Mouse (Mus musculus) lung, adult 2 months (tissue): ENCODE measurements at regions not wholly inside any gene's neighbourhood (a gene's known extent, or its start where the extent isn't known, plus 50 kb on each side); places are given as distances from the start of the nearest gene placed in this dataset.

Source experiments
- DNase-seq: peaks from one replicate; pipeline ENCODE4 v3.0.0; 2022
- H3K4me1 ChIP-seq: fragments of 200-500 bp; 2 replicates; pipeline ENCODE4 v1.6.1; 2011; ENCODE audit warnings: low read length; ENCODE audit not compliant: control insufficient read depth, insufficient read depth
- H3K4me3 ChIP-seq: fragments of 200-500 bp; replicated peaks from 2 replicates; pipeline ENCODE3; 2011; ENCODE audit warnings: low read depth, mild to moderate bottlenecking, control low read depth, low read length; ENCODE audit errors: extremely low read depth
- CTCF ChIP-seq: fragments of 200-500 bp; IDR thresholded peaks from 2 replicates; pipeline ENCODE4 v1.5.1; 2011; ENCODE audit warnings: mild to moderate bottlenecking, low read length, control low read depth; ENCODE audit not compliant: insufficient read depth
- POLR2A ChIP-seq: fragments of 200-500 bp; IDR thresholded peaks from 2 replicates; pipeline ENCODE4 v1.6.1; 2011; ENCODE audit warnings: low read depth, mild to moderate bottlenecking, control low read depth, low read length, borderline replicate concordance; ENCODE audit errors: extremely low read depth
- WGBS: fragments of 180-500 bp; shearing (Covaris S2); methylation state at CpG from one replicate; pipeline ENCODE4 v1.1.7; 2018; 5-methylcytosine and 5-hydroxymethylcytosine counted together

DNA sequence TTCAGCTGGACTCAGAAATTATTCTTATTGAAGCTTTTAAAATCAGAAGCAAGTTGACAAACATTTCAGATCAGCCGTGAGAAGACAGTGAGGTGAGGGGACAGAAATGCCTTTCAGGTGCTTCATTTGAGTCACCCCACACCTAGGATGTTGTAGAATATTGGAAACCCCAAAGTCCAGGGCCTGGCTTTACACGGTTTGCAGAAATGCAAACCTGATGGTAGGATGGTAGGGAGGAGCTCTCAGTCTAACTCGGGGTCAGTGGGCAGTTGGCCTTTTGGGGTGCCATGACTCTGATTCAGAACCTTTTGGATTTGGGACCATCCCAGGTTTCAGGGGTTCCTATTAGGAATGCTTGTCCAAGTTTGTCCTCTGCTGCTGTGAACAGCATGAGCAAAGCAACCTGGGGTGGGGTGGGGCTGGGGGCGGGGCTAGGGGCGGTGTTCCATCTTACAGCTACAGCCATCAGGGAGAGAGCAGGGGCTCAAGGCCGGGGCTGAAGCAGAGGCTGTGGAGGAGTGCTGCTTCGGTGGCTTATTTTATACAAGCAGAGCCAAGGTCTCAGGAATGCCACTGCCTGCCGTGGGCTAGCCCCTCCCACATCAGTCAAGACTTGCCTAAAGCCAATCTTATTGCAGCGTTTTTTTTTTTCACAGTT, 113.3 kb downstream of the Amer2 start:
- 5% methylated on average over 9 of the region's 9 CpGs for WGBS
- no peak for DNase-seq
- TF ChIP-seq POLR2A: no peak
- no peak for TF ChIP-seq CTCF
- no peak overlapping the region for H3K4me3 ChIP-seq
- H3K4me1 ChIP-seq: peaks cover 8% of the 10 kb centered on the region

DNA sequence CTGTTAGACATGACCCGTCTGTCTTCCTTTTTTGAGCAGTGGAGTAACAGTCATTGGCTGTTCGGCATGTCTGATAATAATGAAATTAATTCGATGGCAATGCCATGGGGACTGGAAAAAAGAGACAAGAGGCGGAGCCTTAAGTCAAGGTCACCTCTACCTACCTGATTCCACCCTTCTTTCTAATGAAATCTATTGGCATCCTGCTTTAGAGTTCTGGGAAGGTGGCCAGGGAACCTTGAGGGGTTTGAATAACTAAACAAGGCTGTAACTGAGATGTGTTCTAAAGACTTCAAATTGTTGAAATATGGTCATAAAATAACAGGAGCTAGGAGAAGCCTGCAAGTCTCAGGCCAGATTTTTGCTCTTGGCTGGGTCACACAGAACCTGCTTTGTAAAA, 116.1 kb downstream of the Amer2 start:
- 81% methylated on average over 4 of the region's 4 CpGs for WGBS
- TF ChIP-seq POLR2A (no peak), CTCF (no peak)
- DNase-seq: no peak
- Histone ChIP-seq H3K4me1 (peaks cover 8% of the 10 kb centered on the region), H3K4me3 (no peak overlapping the region)

DNA sequence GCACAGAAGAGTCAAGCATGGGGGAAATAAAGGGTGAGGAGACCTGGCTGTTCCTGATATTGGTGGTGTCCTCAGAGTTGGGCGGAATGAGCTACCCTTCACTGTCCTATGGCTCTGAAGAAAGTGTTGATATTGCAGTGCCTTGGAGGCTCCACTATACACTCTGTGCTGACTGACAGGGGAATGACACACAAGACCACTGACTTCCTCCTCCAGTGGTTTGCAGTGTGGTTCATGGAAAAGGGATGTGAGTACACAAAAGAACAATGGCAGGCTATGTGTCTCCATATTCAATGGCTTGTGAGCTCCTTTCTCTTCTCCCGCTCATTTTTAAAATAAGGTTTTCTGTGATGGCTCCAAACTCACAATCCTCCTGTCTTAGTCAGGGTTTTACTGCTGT, 117.8 kb downstream of the Amer2 start:
- H3K4me1 ChIP-seq: peaks cover 1% of the 10 kb centered on the region; the same call in 1 of the 2 replicates
- 88% methylated on average over 2 of the region's 2 CpGs for WGBS
- no peak for TF ChIP-seq POLR2A
- H3K4me3 ChIP-seq: no peak overlapping the region
- DNase-seq: no peak

DNA sequence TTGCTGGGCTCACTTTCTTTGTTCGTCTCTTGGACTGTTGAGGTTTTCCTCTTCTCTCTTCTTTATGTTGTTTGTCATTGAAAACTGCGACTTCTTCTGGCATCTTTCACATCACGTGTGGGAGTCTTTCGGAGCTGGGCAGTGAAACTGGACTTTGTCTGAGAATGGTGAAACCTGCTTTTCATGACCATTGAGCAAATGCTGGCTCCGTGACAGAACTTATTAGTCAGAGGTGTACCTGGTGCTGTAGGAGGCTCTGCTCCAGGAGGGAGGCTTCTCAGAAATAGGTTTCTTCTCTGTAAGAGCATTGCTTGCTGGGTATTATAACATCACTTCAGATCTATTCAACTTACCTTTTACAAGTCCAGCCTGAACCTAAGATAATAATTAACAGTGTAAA, 122.4 kb downstream of the Amer2 start:
- 86% methylated on average over 5 of the region's 5 CpGs for WGBS
- Histone ChIP-seq H3K4me1 (no peaks in the 10 kb centered on the region), H3K4me3 (no peak overlapping the region)
- no peak for DNase-seq
- TF ChIP-seq POLR2A: no peak
- no peak for TF ChIP-seq CTCF

DNA sequence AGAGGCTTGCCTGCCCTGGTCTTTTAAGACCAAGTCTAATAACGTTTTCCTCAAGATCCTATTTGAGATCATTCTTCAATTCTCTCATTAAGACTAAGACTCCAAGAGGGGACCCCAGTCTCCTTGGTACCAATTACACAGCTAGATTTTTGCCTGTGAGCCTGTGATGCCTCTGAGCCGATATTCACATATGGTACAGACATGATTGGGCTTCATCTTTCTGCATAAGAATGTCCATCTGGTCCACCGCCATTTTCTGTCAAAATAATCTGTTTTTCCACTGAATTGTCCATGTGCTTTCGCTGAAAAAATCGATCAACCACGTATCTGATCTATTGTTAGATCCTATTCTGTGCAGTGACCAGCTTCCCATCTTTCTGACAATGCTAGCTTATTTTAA, 129.5 kb downstream of the Amer2 start:
- Histone ChIP-seq H3K4me3 (no peak overlapping the region), H3K4me1 (no peaks in the 10 kb centered on the region)
- no peak for DNase-seq
- TF ChIP-seq POLR2A (no peak), CTCF (no peak)
- WGBS: 84% methylated on average over 6 of the region's 6 CpGs

DNA sequence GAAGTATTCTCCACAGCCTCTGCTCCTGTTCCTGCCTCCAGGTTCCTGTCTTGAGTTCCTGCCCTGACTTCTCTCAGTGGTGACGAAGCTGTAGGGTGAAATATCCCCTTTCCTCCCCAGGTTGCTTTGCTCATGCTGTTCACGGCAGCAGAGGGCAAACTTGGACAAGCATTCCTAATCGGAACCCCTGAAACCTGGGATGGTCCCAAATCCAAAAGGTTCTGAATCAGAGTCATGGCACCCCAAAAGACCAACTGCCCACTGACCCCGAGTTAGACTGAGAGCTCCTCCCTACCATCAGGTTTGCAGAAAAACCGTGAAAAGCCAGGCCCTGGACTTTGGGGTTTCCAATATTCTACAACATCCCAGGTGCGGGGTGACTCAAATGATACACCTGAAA, 128.7 kb upstream of the Spata13 start:
- TF ChIP-seq POLR2A: no peak
- no peak for TF ChIP-seq CTCF
- Histone ChIP-seq H3K4me1 (no peaks in the 10 kb centered on the region), H3K4me3 (no peak overlapping the region)
- WGBS: 87% methylated on average over 6 of the region's 6 CpGs
- DNase-seq: no peak

DNA sequence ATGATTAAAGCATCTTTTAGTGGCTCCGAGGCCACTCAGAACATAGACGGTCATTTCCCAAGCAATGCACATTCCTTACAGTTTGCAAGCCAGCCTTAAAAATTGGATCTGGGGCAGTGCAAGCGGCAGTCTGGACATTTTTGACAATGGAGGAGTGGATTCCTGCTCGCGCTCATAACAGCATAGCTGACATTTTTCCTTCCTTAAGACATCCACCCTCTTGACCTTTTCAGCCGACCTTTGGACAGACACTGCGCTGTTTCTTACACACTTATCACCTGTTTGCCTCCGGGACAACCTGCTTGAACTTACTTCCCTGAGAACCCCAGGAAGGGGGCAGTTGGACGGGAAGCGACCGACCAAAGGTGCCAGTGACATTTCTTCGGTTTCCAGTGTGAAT, 127.5 kb upstream of the Spata13 start:
- no peak overlapping the region for H3K4me3 ChIP-seq
- WGBS: 44% methylated on average over 12 of the region's 12 CpGs
- H3K4me1 ChIP-seq: no peaks in the 10 kb centered on the region
- TF ChIP-seq CTCF (no peak), POLR2A (no peak)
- no peak for DNase-seq

DNA sequence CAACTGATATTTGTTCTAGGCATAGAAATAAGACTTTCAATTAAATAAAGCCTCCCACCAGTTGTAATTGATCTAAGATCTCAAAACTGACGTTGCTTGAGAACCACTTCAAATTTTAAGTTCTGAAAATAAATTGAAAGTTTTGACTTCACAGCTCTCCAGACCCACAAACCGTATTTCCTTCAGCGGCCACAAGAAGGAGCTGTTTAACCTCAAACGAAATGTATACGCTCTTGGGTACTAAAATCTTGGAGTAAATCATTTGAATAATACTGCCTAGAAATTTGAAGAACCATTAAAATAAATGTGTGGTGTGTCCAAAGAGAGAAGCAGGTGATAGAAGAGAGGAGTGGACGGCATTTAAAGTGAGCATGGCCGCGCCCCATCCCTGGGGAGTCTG, 120.2 kb upstream of the Spata13 start:
- Histone ChIP-seq H3K4me3 (no peak overlapping the region), H3K4me1 (peaks cover 4% of the 10 kb centered on the region; the same call in 1 of the 2 replicates)
- 26% methylated on average over 8 of the region's 8 CpGs for WGBS
- no peak for DNase-seq
- TF ChIP-seq POLR2A (no peak), CTCF (0 out of 2 replicates have a peak, but pooled peaks have one; percentile 9)

DNA sequence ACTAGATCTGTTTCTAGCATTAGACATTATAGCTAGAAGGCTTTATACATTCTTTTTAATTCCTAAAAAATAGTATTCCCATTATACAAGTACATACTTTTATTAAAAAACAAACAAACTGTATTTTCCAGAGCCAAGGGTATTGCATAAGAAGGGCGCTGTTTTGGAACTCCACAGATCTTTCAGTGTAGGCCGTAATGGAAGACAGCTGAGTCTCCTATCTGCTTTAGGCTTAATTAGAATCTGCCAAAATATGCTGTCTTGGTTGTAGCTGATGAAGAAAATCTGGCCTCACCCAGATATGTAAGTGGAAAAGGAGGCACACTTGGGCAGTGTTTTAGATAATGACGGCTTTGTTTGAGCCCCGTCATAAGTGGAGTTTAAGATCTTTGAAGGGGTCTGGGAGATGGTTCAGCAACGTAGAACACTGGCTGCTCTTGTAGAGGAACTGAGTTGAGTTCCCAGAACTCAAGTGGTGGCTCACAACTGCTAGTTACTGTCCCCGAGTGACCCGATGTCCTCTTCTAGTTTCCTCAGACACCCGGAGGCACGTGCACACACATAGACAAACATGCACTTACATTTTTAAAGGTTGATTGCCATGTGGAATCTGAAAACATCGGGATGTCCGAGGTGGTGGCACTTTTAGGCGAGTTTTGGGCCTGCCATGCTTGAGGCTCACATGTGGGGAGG, 118.6 kb upstream of the Spata13 start:
- Histone ChIP-seq H3K4me3 (no peak overlapping the region), H3K4me1 (peaks cover 4% of the 10 kb centered on the region; the same call in 1 of the 2 replicates)
- 56% methylated on average over 12 of the region's 12 CpGs for WGBS
- DNase-seq: peak; percentile 20
- TF ChIP-seq CTCF (no peak), POLR2A (no peak)

DNA sequence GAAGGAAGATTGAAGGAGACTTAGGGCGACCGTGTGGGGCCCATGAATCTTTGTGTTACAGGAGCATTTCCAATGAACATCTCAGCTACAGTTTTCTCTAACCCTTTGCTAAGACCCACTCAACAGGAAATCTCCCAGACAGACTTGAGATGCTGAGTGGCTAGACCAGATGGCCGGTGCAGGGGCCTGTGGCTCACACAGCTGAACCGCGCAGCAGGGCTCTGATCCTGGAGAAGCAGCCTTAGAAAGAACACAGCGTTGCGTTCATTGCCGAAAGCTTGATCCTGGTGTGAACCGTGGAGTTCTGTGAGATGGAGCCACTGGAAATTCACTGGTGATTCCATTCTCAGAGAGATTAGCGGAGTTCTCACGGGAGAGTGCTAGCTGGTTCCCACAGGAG, 115.9 kb upstream of the Spata13 start:
- no peak for TF ChIP-seq POLR2A
- TF ChIP-seq CTCF: no peak
- no peak overlapping the region for H3K4me3 ChIP-seq
- DNase-seq: no peak
- H3K4me1 ChIP-seq: peaks cover 4% of the 10 kb centered on the region; the same call in 1 of the 2 replicates
- WGBS: 96% methylated on average over 11 of the region's 11 CpGs
